Mouse (Mus musculus) spleen, adult 2 months (tissue): ENCODE measurements at regions not wholly inside any gene's neighbourhood (a gene's known extent, or its start where the extent isn't known, plus 50 kb on each side); places are given as distances from the start of the nearest gene placed in this dataset.

ENCODE experiments used
- CTCF ChIP-seq: fragments of 200-500 bp; IDR thresholded peaks from 2 replicates; pipeline ENCODE4 v1.5.1; 2011; ENCODE audit warnings: mild to moderate bottlenecking, inconsistent platforms; ENCODE audit not compliant: insufficient read depth, insufficient read length, insufficient replicate concordance; ENCODE audit errors: extremely low read depth
- POLR2A ChIP-seq: fragments of 200-500 bp; IDR thresholded peaks from 2 replicates; pipeline ENCODE4 v1.6.1; 2011; ENCODE audit warnings: low read depth, low read length, inconsistent platforms

GRCm38 (mm10) chr4:12567643-12568042 is 395.8 kb upstream of the Fam92a start:
- no peak for TF ChIP-seq CTCF
- TF ChIP-seq POLR2A: no peak
